Mouse (Mus musculus) ovary, postnatal 36 days (tissue): ENCODE results near the gene Piga.
A peak's percentile ranks its signal among the peaks of the same experiment; 100 is the strongest.

ENCODE experiments used
- DNase-seq: peaks from one replicate; pipeline ENCODE4 v3.0.0; 2022; ENCODE audit warnings: low spot score, mixed read lengths

Piga gene

DNA sequence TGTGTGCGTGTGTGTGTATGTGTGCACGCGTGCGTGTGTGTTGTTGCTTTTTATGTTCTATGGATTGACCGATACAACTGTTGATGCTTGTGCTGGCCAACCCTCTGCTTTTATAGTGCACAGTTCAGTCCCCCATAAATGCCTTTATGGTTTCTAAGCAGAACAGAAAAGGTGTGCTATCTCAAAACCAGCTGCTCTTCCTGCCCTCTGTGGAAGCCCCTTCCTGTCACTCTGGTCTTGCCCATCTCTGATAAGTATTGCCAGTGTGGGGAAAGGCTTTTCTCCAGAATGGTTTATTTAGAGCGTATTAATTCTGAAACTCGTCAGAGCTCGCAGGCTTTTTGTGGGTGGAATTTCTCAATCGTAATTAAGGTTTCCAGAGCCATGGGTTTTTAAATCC, 13.1 kb downstream of the Piga start:
- DNase-seq = no peak

GRCm38 (mm10) chrX:164436709-164437108, 17.1 kb downstream of the Piga start, which contains the start of gene Asb11:
Gene Asb11 (plus strand): TSS chrX:164436994.
- no peak for DNase-seq

- DNase-seq = no peak
Measured at GRCm38 (mm10) chrX:164439462-164439861, 19.9 kb downstream of the Piga start.

DNA sequence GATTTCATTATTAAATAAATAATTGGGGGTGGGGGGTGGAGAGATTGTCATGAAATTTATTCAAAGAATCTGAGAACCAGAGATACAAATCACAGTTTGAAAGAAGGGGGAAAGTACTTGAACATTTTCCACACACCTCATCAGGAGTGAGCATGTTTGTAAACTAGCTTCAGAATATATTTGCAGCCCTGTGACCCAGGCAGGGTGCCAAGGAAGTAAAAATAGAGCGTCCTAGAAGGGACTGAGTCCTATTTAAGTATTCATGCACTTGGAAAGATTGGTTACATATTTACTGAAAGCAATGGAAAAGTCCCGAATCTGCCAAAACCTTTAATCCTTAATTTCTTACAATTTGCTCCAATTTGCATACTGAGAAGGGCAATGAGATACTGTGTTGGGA, 20.6 kb downstream of the Piga start:
- no peak for DNase-seq

DNA sequence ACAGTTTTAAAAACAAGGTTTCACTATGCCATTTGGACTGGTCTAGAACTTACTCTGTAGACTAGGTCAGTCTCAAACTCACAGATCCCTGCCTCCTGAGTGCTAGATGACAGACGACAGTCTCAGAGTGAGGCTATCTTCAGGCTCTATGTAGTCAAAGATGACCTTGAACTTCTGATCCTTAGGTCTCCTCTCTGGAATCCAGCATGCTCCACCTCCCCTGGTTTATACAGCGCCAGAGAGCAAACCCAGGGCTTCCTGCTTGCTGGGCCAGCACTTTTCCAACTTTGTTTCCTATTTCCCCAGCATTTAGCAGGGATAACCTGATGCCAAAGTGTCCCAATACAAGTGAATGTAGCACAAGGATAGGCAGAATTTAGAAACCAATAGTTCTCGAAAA, 21.1 kb downstream of the Piga start:
- DNase-seq = no peak

DNA sequence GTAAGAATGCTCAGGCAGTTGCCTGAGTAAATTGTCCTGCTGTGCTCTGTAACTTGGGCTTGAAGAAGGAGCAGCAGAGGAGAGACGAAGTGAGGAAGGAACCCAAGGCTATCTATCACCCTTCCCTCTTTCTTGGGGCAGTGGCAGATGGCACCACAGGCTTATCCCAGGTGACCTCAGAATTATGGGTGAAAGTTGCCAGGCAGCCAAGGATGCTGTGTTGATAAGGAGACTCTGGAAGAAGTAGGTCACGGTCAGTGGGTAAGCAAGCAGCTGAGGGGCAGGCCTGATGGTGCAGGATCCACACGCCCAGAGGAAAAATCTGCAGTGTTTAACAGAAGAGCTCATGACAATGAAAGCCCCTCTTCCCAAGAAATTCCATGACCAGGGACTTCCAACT, 21.7 kb downstream of the Piga start:
- peak; percentile 12 for DNase-seq

DNA sequence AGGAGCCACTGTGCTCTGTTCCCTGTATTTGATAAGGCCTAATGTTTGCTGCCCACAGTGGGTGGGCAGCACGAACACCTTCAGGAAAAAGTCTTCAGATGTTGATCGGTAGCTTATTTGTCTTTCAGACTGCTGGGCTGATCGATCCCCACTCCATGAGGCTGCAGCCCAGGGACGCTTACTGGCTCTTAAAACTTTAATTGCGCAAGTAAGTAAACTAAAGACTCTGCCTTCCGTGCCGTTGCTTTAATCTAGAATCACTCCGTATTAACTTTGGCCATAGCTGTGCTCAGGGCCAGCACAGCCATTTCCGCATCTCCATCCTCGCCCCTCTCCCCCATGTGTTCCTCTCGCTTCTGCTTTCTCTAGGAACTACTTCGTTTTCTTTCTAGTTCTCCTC, 26.0 kb downstream of the Piga start:
- DNase-seq = no peak

DNA sequence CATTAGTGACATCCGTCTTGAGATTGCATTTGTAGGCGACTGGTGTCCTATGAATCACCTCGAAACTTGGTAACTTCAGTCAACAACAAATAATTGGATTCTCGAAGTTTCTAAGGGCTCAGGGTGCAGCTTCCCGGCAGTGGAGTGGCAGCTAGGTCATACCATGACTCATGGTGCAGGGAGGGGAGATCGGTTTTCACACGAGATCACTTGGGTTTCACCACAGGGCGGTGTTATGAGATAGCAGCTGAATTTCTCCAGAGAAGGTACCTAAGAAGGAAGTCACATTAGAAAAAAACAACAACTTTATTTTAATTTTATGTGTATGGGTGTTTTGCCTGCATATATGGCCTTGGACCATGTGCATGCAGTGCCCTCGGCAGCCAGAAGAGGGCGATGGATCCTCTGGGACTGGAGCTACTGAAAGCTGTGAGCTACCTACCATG, 26.5 kb downstream of the Piga start:
- no peak for DNase-seq

- DNase-seq = no peak
Measured at GRCm38 (mm10) chrX:164446835-164447681, 27.5 kb downstream of the Piga start.

DNA sequence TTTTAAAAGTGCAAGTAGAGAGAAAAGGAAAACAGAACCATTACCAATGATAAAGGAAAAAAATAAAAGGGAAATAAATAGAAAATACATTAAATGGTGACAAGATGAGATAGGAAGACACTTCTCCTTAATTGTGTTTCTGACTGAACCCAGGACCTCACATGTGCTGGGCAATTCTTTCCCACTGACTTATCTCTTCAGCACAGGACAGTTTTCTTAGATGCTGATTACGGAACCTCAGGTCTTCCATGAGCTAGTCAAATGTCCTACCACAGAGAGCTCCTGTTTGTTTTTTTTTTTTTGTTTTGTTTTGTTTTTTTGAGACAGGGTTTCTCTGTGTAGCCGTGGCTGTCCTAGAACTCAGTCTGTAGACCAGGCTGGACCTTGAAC, 28.1 kb downstream of the Piga start:
- DNase-seq = no peak

DNA sequence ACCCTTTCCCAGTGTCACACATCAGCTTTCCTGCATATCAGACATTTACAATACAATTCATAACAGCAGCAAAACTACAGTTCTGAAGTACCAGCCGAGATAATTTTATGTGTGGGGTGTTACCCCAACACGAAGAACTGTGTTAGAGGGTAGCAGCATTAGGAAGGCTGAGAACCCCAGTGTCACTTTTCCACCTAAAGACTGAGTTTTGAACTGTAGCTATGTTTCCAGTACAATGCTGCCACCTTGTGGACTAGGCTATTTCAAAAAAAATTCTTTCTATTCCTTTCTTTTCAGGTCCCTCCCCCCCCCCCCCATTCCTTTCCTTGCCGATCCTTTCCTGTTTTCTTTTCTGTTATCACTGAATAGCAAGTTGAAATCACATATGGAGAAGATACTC, 29.6 kb downstream of the Piga start:
- no peak for DNase-seq

DNA sequence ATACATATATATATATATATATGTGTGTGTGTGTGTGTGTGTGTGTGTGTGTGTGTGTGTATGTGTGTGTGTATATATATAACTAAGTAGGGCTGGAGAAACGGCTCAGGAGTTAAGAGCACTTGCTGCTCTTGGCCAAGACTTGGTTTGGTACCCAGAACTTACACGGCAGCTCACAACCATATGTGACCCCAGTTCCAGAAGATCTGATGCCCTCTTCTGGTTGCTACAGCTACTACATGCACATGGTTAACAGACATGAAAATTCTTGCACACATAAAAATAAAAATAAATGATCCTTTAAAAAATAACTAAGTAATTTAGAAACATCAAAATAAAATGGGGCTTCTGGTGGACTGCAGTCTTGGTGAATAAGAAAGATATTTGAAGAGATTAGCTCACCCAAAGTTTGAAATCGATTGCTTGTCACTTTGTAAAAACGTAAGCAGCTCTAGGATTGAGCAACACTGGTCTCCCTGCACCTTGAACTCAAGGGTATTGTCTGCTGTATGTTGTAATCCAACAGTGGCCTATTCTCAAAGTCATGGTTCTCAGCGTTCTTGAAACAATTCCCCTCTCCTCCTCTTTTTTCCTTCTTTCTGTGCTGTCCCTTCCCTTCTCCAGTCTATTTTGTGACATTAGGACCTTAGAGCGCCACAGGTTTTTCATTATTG, 39.8 kb downstream of the Piga start:
- no peak for DNase-seq
